Mouse (Mus musculus) frontal cortex, adult (tissue): ENCODE measurements at regions not wholly inside any gene's neighbourhood (a gene's known extent, or its start where the extent isn't known, plus 50 kb on each side); places are given as distances from the start of the nearest gene placed in this dataset.

Experiments
- ATAC-seq: cut with Nextera tagmentation; 2 replicates; pipeline ENCODE4 v1.9.2; 2017; ENCODE audit warnings: mild to moderate bottlenecking, moderate library complexity, mixed read lengths; ENCODE audit not compliant: low TSS enrichment

DNA sequence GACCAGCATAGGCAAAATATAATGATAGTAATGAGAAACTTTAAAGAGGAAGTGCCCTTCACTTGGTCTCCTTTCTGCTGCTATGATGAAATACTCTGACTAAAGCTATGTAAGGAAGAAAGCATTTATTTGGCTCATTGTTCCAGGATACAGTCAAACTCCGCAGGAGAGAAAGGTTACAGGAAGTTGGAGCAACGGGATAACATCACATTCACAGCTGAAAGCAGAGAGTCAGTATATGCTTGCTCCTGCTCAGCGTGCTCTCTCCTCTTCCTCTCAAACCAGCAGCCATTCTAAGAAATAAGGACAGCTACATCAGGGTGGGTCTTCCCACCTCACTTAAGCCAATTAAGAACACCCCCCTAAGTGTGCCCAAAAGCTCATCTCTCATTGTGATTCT lies 98.9 kb upstream of the Syt10 start:
- no peak for ATAC-seq

DNA sequence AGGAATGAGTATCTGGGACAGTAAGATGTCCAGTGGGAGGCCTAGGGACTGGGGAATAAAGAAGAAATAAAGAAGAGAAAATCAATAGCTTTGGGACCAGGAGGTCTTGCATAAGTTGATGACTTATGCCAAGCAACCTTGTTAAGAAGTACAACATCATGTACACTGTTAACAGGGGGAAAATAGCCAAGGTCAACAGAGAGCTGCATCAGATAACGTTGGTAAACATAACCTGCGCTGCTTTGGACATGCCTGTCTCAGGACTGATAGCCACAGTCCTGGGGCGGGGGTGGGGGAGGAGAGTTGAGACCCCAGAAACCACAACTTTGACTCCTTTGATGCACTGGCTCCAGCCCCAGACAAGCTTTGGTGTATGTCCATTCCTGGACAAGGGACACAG lies 90.7 kb upstream of the Syt10 start:
- no peak for ATAC-seq

- ATAC-seq = peak; percentile 57
Observed at GRCm38 (mm10) chr15:89915587-89915986, 73.9 kb upstream of the Syt10 start.

DNA sequence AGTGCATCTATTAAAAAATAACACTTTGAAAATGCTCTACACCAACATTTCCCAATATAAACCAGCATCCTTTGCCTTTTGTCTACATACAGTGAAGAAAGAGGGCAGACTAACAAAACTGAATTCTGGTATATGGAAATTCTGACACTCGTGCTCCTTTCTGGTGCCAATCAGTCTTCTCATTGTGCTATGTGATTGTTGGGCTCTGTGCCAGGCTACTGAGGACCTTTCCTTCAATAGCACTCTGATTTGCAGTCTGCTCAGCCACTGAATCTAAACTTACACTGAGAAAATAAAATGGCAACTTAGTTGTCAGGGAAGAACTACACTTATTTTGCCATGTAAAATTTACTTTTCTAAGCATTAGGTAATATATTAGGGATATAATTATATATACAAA lies 61.4 kb upstream of the Syt10 start:
- no peak for ATAC-seq

GRCm38 (mm10) chr15:89893668-89894067 lies 52.0 kb upstream of the Syt10 start:
- no peak for ATAC-seq
